Mouse (Mus musculus) intestine, embryonic 15.5 days (tissue): ENCODE measurements at regions not wholly inside any gene's neighbourhood (a gene's known extent, or its start where the extent isn't known, plus 50 kb on each side); places are given as distances from the start of the nearest gene placed in this dataset.

Experiments
- ATAC-seq: fragments of 200-750 bp; cut with Nextera tagmentation; 2 replicates; pipeline ENCODE4 v1.8.0; 2017; ENCODE audit warnings: moderate TSS enrichment, moderate library complexity
- H3K27ac ChIP-seq: fragments of 300-500 bp; sonication (generic); 2 replicates; pipeline ENCODE4 v1.5.1; 2015; ENCODE audit warnings: mild to moderate bottlenecking, inconsistent platforms
- H3K27me3 ChIP-seq: fragments of 300-500 bp; sonication (generic); replicated peaks from 2 replicates; pipeline ENCODE4 v1.6.1; 2015; ENCODE audit warnings: inconsistent platforms
- H3K36me3 ChIP-seq: fragments of 300-500 bp; sonication (generic); 2 replicates; pipeline ENCODE4 v1.6.1; 2015; ENCODE audit warnings: inconsistent platforms
- H3K4me1 ChIP-seq: fragments of 300-500 bp; sonication (generic); replicated peaks from 2 replicates; pipeline ENCODE4 v1.6.1; 2015; ENCODE audit warnings: inconsistent platforms
- H3K4me2 ChIP-seq: fragments of 300-500 bp; sonication (generic); replicated peaks from 2 replicates; pipeline ENCODE4 v1.6.1; 2015; ENCODE audit warnings: mild to moderate bottlenecking, inconsistent platforms
- H3K4me3 ChIP-seq: fragments of 300-500 bp; sonication (generic); replicated peaks from 2 replicates; pipeline ENCODE4 v1.5.1; 2015; ENCODE audit warnings: inconsistent platforms
- H3K9ac ChIP-seq: fragments of 300-500 bp; sonication (generic); 2 replicates; pipeline ENCODE4 v1.6.1; 2015; ENCODE audit warnings: inconsistent platforms
- H3K9me3 ChIP-seq: fragments of 300-500 bp; sonication (generic); 2 replicates; pipeline ENCODE4 v1.6.1; 2016; ENCODE audit warnings: inconsistent platforms
- WGBS: fragments of 180-500 bp; shearing (Covaris S2); methylation state at CpG from one replicate; pipeline ENCODE4 v1.1.7; 2015; 5-methylcytosine and 5-hydroxymethylcytosine counted together

DNA sequence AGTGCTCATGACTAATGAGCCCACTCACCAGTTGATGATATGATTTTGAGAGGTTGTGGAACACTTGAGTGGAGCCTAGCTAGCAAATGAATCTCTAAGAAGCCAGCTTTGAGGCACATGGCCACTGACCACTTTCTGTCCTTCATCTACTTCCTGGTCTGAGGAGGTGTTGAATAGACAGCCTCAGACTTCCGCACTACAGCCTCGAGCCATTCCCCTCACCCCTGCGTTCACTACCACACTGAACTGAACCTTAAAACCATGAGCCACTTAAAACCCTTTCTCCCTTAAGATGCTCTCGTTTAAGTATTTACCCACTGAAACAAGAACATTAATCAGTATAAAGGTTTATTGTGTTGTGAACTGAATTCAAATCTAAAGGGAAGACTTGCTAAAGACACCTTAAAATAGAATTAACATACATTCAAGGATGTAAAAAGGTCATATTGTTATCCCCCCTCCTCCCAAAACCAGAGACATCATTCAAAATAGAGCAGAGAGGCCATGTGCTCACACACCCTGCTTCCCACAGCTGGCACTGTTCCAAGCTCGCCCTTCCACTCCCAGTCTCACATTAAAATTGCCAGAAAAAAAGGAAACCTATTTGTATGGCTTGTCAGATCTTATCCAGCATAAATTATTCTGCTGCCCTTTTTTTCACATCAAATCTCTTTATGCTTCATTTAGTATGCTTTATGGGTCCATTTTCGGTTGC lies 758.8 kb downstream of the Ryr2 start:
- H3K9ac ChIP-seq = no peak overlapping the region
- no peaks in the 10 kb centered on the region for H3K36me3 ChIP-seq
- H3K4me2 ChIP-seq = no peak overlapping the region
- no peak overlapping the region for H3K4me3 ChIP-seq
- WGBS = 59% methylated on average over 6 of the region's 6 CpGs
- no peaks in the 10 kb centered on the region for H3K27me3 ChIP-seq
- H3K9me3 ChIP-seq = no peaks in the 10 kb centered on the region
- H3K4me1 ChIP-seq = no peaks in the 10 kb centered on the region
- no peak for ATAC-seq
- H3K27ac ChIP-seq = no peak overlapping the region

- Histone ChIP-seq H3K27me3 (no peaks in the 10 kb centered on the region), H3K4me1 (no peaks in the 10 kb centered on the region), H3K9me3 (no peaks in the 10 kb centered on the region), H3K36me3 (no peaks in the 10 kb centered on the region), H3K9ac (no peak overlapping the region), H3K27ac (no peak overlapping the region), H3K4me2 (no peak overlapping the region), H3K4me3 (no peak overlapping the region)
- 82% methylated on average over 2 of the region's 2 CpGs for WGBS
- ATAC-seq = no peak
These were observed 762.2 kb downstream of the Ryr2 start for GRCm38 (mm10) chr13:11344500-11344899.

DNA sequence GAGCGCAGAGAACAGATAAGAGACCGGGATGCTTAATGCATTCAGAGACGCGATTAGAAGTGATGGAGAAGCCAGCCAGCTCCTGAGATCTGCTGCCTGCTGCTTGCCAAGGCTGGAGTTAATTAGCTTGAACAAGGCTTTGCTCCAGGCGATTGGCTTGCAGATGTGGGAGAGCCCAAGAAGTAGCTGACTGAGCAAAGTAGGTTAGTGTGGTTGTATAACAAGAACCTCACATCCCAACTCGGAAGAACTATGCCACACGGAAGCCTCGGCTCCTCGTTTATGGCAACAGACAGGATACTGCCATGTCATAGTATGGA lies 768.5 kb downstream of the Ryr2 start:
- no peaks in the 10 kb centered on the region for H3K36me3 ChIP-seq
- no peak for ATAC-seq
- no peak overlapping the region for H3K4me3 ChIP-seq
- H3K9ac ChIP-seq = no peak overlapping the region
- 80% methylated on average over 9 of the region's 9 CpGs for whole genome bisulfite sequencing
- no peaks in the 10 kb centered on the region for H3K27me3 ChIP-seq
- H3K4me1 ChIP-seq = no peaks in the 10 kb centered on the region
- no peaks in the 10 kb centered on the region for H3K9me3 ChIP-seq
- no peak overlapping the region for H3K27ac ChIP-seq
- H3K4me2 ChIP-seq = no peak overlapping the region

DNA sequence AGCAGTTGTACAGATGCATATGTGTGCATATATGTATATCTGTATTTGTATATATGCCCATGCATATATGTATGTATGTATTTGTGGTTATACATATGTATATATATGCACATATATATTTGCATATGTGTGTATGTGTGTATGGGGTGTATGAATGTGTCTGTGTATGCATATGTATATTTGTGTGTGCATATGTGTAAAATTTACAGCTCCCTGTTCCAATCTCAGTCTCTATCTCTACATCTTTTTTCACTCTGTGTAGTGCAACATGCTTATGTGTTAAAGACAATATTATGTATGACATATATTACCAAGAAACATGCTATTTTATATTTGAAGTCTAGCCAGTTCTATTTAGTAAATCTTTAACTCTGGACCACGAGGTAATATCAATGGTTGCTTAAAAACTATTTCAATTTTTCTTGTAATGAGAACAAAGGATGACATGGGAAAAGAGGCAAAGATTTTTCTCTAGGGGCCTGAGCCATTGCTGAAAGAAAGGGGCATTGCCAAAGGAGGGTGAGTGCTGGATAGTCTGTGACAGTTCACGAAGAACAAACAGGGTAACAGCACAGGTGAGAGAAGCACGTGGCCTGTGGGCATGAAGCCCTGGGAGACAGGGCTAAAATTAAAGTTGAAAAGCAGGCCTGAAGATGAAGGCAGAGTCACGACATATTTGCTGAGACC lies 769.0 kb downstream of the Ryr2 start:
- no peak for ATAC-seq
- Histone ChIP-seq H3K9ac (no peak overlapping the region), H3K27me3 (no peaks in the 10 kb centered on the region), H3K27ac (no peak overlapping the region), H3K4me1 (no peaks in the 10 kb centered on the region), H3K9me3 (no peaks in the 10 kb centered on the region), H3K4me2 (no peak overlapping the region), H3K4me3 (no peak overlapping the region), H3K36me3 (no peaks in the 10 kb centered on the region)
- 53% methylated on average over 4 of the region's 4 CpGs for WGBS

GRCm38 (mm10) chr13:11336958-11337357 lies 769.8 kb downstream of the Ryr2 start:
- no peaks in the 10 kb centered on the region for H3K36me3 ChIP-seq
- H3K4me1 ChIP-seq = no peaks in the 10 kb centered on the region
- no peak overlapping the region for H3K4me3 ChIP-seq
- 76% methylated on average over 3 of the region's 3 CpGs for WGBS
- H3K9ac ChIP-seq = no peak overlapping the region
- no peak for ATAC-seq
- H3K27me3 ChIP-seq = no peaks in the 10 kb centered on the region
- no peaks in the 10 kb centered on the region for H3K9me3 ChIP-seq
- no peak overlapping the region for H3K4me2 ChIP-seq
- H3K27ac ChIP-seq = no peak overlapping the region

GRCm38 (mm10) chr13:11331991-11332390 lies 774.8 kb downstream of the Ryr2 start:
- Histone ChIP-seq H3K9ac (no peak overlapping the region), H3K27me3 (no peaks in the 10 kb centered on the region), H3K27ac (no peak overlapping the region), H3K4me1 (no peaks in the 10 kb centered on the region), H3K4me3 (no peak overlapping the region), H3K36me3 (no peaks in the 10 kb centered on the region), H3K9me3 (no peaks in the 10 kb centered on the region), H3K4me2 (no peak overlapping the region)
- 75% methylated on average over 4 of the region's 4 CpGs for WGBS
- no peak for ATAC-seq

- Histone ChIP-seq H3K4me1 (no peaks in the 10 kb centered on the region), H3K4me3 (no peak overlapping the region), H3K4me2 (no peak overlapping the region), H3K9me3 (no peaks in the 10 kb centered on the region), H3K36me3 (no peaks in the 10 kb centered on the region), H3K9ac (no peak overlapping the region), H3K27me3 (no peaks in the 10 kb centered on the region), H3K27ac (no peak overlapping the region)
- 84% methylated on average over 2 of the region's 2 CpGs for WGBS
- ATAC-seq = no peak
These were observed 798.0 kb downstream of the Ryr2 start for GRCm38 (mm10) chr13:11308716-11309115.

GRCm38 (mm10) chr13:11295493-11295892 lies 811.3 kb downstream of the Ryr2 start:
- H3K4me1 ChIP-seq = no peaks in the 10 kb centered on the region
- H3K27ac ChIP-seq = no peak overlapping the region
- H3K4me3 ChIP-seq = no peak overlapping the region
- no peak overlapping the region for H3K4me2 ChIP-seq
- no peaks in the 10 kb centered on the region for H3K9me3 ChIP-seq
- H3K27me3 ChIP-seq = no peaks in the 10 kb centered on the region
- no peaks in the 10 kb centered on the region for H3K36me3 ChIP-seq
- no peak for ATAC-seq
- H3K9ac ChIP-seq = no peak overlapping the region
- 83% methylated on average over 2 of the region's 2 CpGs for WGBS

DNA sequence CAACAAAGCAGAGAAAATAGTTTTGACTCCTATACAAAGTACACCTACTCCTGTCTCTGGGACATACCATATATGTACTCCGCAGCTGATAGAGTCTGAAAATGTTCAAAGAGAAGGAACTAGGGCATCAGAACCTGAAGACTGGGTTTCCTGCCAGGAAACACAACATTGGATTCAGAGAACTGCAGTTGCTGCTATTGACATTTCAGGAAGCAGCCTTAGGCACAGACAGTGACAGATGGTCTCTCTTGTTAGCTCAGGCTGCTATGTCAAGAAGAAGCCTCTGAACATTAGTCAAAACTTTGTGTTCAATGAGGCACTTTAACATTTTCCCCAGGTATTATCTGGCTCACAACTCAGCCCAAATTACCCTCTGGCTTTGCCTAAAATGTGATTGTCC lies 812.1 kb downstream of the Ryr2 start:
- no peak overlapping the region for H3K27ac ChIP-seq
- no peak overlapping the region for H3K4me2 ChIP-seq
- no peaks in the 10 kb centered on the region for H3K36me3 ChIP-seq
- WGBS = 97% methylated on average over 1 of the region's 1 CpGs
- no peak overlapping the region for H3K4me3 ChIP-seq
- H3K9me3 ChIP-seq = no peaks in the 10 kb centered on the region
- no peak for ATAC-seq
- no peaks in the 10 kb centered on the region for H3K4me1 ChIP-seq
- H3K9ac ChIP-seq = no peak overlapping the region
- H3K27me3 ChIP-seq = no peaks in the 10 kb centered on the region

DNA sequence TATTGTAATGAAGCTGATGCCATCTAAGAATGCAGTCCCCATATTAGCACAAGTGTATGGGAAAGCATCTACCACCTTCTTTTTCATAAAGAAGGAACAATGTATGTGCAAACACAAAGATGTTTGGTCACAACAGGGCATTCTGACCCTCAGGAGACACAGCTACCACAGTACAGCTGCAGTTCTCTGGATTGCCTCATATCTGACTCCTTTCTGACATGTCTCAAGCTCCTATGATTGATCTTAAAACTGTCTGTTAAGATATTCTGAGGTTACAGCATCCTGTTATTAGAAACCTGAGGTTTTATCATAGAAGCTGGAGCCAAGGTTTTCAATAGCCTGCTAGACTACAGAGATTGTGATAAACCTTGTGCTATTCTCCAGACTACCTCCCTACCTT lies 813.0 kb downstream of the Ryr2 start:
- no peak for ATAC-seq
- H3K9me3 ChIP-seq = no peaks in the 10 kb centered on the region
- H3K4me3 ChIP-seq = no peak overlapping the region
- H3K4me2 ChIP-seq = no peak overlapping the region
- H3K9ac ChIP-seq = no peak overlapping the region
- no peaks in the 10 kb centered on the region for H3K27me3 ChIP-seq
- no peaks in the 10 kb centered on the region for H3K36me3 ChIP-seq
- no peak overlapping the region for H3K27ac ChIP-seq
- H3K4me1 ChIP-seq = no peaks in the 10 kb centered on the region

- WGBS = 52% methylated on average over 1 of the region's 1 CpGs
- no peaks in the 10 kb centered on the region for H3K9me3 ChIP-seq
- H3K4me2 ChIP-seq = no peak overlapping the region
- H3K27me3 ChIP-seq = no peaks in the 10 kb centered on the region
- no peak overlapping the region for H3K4me3 ChIP-seq
- H3K36me3 ChIP-seq = no peaks in the 10 kb centered on the region
- H3K4me1 ChIP-seq = no peaks in the 10 kb centered on the region
- H3K9ac ChIP-seq = no peak overlapping the region
- ATAC-seq = no peak
- H3K27ac ChIP-seq = no peak overlapping the region
These were observed 832.8 kb downstream of the Ryr2 start for GRCm38 (mm10) chr13:11273896-11274295.

- Histone ChIP-seq H3K27me3 (no peaks in the 10 kb centered on the region), H3K4me1 (no peaks in the 10 kb centered on the region), H3K9ac (no peak overlapping the region), H3K4me3 (no peak overlapping the region), H3K36me3 (no peaks in the 10 kb centered on the region), H3K4me2 (no peak overlapping the region), H3K9me3 (no peaks in the 10 kb centered on the region), H3K27ac (no peak overlapping the region)
- no peak for ATAC-seq
- 48% methylated on average over 5 of the region's 5 CpGs for WGBS
These were observed 837.9 kb downstream of the Ryr2 start for GRCm38 (mm10) chr13:11268673-11269340.

DNA sequence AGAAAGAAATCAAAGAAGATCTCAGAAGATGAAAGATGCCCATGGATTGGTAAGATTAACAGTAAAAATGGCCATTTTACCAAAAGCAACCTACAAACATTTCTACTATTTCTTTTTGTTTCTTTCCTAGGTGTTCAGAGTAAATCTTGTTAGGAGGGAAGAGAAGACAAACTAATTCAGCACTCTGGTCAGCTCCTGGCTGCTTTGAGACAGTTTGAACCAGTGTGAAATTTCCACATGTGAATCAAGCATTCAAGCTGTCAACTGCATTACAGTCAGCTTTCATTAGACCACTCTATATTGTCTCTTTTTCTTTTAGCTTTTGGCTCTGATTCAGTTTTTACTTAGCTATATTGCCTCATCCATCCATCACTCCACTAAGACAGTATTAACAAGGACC lies 859.2 kb downstream of the Ryr2 start:
- H3K27me3 ChIP-seq = no peaks in the 10 kb centered on the region
- H3K4me2 ChIP-seq = no peak overlapping the region
- no peaks in the 10 kb centered on the region for H3K36me3 ChIP-seq
- H3K9me3 ChIP-seq = no peaks in the 10 kb centered on the region
- ATAC-seq = no peak
- H3K4me1 ChIP-seq = no peaks in the 10 kb centered on the region
- no peak overlapping the region for H3K27ac ChIP-seq
- no peak overlapping the region for H3K9ac ChIP-seq
- no peak overlapping the region for H3K4me3 ChIP-seq
